Mouse (Mus musculus) adrenal gland, adult 18-20 months (tissue): ENCODE measurements around the gene Ppp2r3d. TPM values are rescaled to one million over a fixed set of nuclear protein-coding genes. Genes with fewer than 3 reads are reported as not detected.

Experiments used
- DNase-seq, 2 experiments: peaks; one replicate each; pipeline ENCODE4 v3.0.0; 2021 to 2022; ENCODE audit warnings: low spot score in 2 of 2
- total RNA-seq, 2 experiments: library from RNA; stranded (reverse); gene quantifications; 1 replicate in 1 of 2; 2 replicates in 1 of 2; pipeline ENCODE4 v1.2.3; 2021

Ppp2r3d gene
- total RNA-seq, 2 experiments from 2014 or later, result 80.5 to 101 TPM

GRCm38 (mm10) chr9:124422427-124422826 lies 54.3 kb downstream of the Ppp2r3d start:
- DNase-seq, result peak; percentile 45 to 58

GRCm38 (mm10) chr9:124412921-124413320 lies 63.8 kb downstream of the Ppp2r3d start:
- no peak for DNase-seq

- DNase-seq, result no peak
Observed at GRCm38 (mm10) chr9:124411553-124411952, 65.1 kb downstream of the Ppp2r3d start.

- DNase-seq, result no peak
Observed at GRCm38 (mm10) chr9:124408564-124408963, 68.1 kb downstream of the Ppp2r3d start.

Other genes starting within 250 kb of the Ppp2r3d start
- 10 to 100 TPM; 15.2 to 15.9 TPM for gene 2010315B03Rik, start 164.2 kb downstream of the Ppp2r3d start, total RNA-seq
- not detected for gene Gm21836, start 16.9 kb upstream of the Ppp2r3d start, total RNA-seq